Mouse (Mus musculus) small intestine, adult 2 months (tissue): ENCODE data around the gene Prom2.

Experiments used
- CTCF ChIP-seq: fragments of 200-500 bp; IDR thresholded peaks from 2 replicates; pipeline ENCODE4 v1.5.1; 2012; ENCODE audit warnings: low read depth, mild to moderate bottlenecking, control low read depth, inconsistent platforms, low read length, moderate library complexity, mixed read lengths; ENCODE audit not compliant: insufficient replicate concordance, insufficient read length; ENCODE audit errors: extremely low read depth
- POLR2A ChIP-seq: fragments of 200-500 bp; IDR thresholded peaks from 2 replicates; pipeline ENCODE4 v1.6.1; 2012; ENCODE audit warnings: low read depth, mild to moderate bottlenecking, control low read depth, inconsistent platforms, low read length, moderate library complexity

DNA sequence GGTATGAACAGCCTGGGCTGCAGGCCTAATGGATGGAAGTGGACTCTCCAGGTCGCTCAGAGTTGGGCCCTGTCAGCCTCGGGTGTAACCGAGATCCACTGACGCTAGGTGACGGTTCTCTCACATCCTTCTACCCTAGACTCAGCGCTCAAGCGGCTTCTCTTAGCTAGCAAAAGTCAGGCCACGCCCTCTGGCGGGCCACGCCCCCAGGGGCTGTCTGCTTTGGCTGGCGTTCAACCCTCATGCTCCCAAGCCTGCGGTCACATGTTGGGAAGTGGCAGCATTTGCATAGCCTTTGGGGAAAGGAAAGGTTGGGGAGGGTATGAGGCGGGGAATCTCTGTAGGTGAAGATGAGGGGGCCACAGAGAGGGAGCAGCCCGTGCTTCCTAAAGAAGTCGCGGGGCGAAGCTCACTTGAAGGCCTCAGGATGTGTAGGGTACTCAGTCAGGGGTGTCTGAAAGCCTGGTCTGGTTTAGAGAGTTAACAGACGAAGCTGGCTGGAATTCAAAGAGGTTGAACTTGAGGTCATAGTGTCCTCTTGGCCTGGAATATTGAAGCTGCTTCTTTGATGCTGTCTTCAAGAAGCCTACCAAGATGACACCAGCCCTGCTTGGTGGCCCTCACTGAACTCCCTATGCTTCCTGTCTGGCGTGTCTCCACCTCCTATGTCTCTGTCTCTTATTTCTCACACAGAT is 56.6 kb downstream of the Prom2 start:
- TF ChIP-seq CTCF (no peak), POLR2A (no peak)
